Mouse (Mus musculus) thymus, adult 2 months (tissue): ENCODE measurements around the gene Klhl35. TPM values are rescaled to one million over a fixed set of nuclear protein-coding genes. Genes with fewer than 3 reads are reported as not detected.

Experiments used
- DNase-seq: peaks from one replicate; pipeline ENCODE4 v3.0.0; 2021
- H3K27ac ChIP-seq: fragments of 200-500 bp; 2 replicates; pipeline ENCODE4 v1.5.1; 2012; ENCODE audit warnings: low read length, control low read depth; ENCODE audit not compliant: control insufficient read depth, insufficient read depth
- H3K27me3 ChIP-seq: fragments of 200-500 bp; 2 replicates; pipeline ENCODE4 v1.6.1; 2012; ENCODE audit warnings: mild to moderate bottlenecking, low read length, moderate library complexity, mixed read lengths; ENCODE audit not compliant: control insufficient read depth, insufficient read depth
- H3K36me3 ChIP-seq: fragments of 200-500 bp; 2 replicates; pipeline ENCODE4 v1.6.1; 2012; ENCODE audit warnings: mild to moderate bottlenecking, low read length, moderate library complexity; ENCODE audit not compliant: control insufficient read depth, insufficient read depth
- H3K4me1 ChIP-seq: fragments of 200-500 bp; replicated peaks from 2 replicates; pipeline ENCODE4 v1.6.1; 2012; ENCODE audit warnings: low read length; ENCODE audit not compliant: control insufficient read depth, insufficient read depth
- H3K4me3 ChIP-seq: fragments of 200-500 bp; 2 replicates; pipeline ENCODE4 v1.5.1; 2012; ENCODE audit warnings: mild to moderate bottlenecking, low read length, control low read depth, moderate library complexity; ENCODE audit not compliant: control insufficient read depth, insufficient read depth
- CTCF ChIP-seq: fragments of 200-500 bp; IDR thresholded peaks from 2 replicates; pipeline ENCODE4 v1.5.1; 2012; ENCODE audit warnings: mild to moderate bottlenecking, control low read depth, low read length, moderate library complexity, borderline replicate concordance; ENCODE audit not compliant: control insufficient read depth, poor library complexity, insufficient read depth; ENCODE audit errors: extremely low read depth
- POLR2A ChIP-seq: fragments of 200-500 bp; IDR thresholded peaks from 2 replicates; pipeline ENCODE4 v1.6.1; 2012; ENCODE audit warnings: mild to moderate bottlenecking, low read length, control low read depth, moderate library complexity; ENCODE audit not compliant: control insufficient read depth, poor library complexity, insufficient read depth; ENCODE audit errors: extremely low read depth
- WGBS: fragments of 180-500 bp; shearing (Covaris S2); methylation state at CpG from one replicate; pipeline ENCODE4 v1.1.7; 2018; 5-methylcytosine and 5-hydroxymethylcytosine counted together
- polyA plus RNA-seq: library from polyadenylated mRNA; depleted of rRNA; stranded (reverse); fragments of >200 nt; gene quantifications from 2 replicates; pipeline ENCODE4 v1.2.3, GENCODE M21; 2012

Gene Klhl35
- polyA plus RNA-seq, 1 experiment, result 1.0 TPM

GRCm38 (mm10) chr7:99474836-99475561, 9.2 kb downstream of the Klhl35 start:
- H3K36me3 ChIP-seq, result peaks cover 39% of the 10 kb centered on the region
- 93% methylated on average over 12 of the region's 12 CpGs for WGBS
- H3K27ac ChIP-seq, result no peak overlapping the region
- no peak overlapping the region for H3K4me3 ChIP-seq
- no peaks in the 10 kb centered on the region for H3K4me1 ChIP-seq
- no peak for TF ChIP-seq CTCF
- TF ChIP-seq POLR2A, result no peak
- DNase-seq, result no peak
- H3K27me3 ChIP-seq, result no peaks in the 10 kb centered on the region

- WGBS, result 92% methylated on average over 2 of the region's 2 CpGs
- H3K4me3 ChIP-seq, result no peak overlapping the region
- peaks cover 45% of the 10 kb centered on the region for H3K36me3 ChIP-seq
- H3K4me1 ChIP-seq, result no peaks in the 10 kb centered on the region
- no peaks in the 10 kb centered on the region for H3K27me3 ChIP-seq
- no peak for TF ChIP-seq CTCF
- no peak for TF ChIP-seq POLR2A
- no peak for DNase-seq
- no peak overlapping the region for H3K27ac ChIP-seq
These were observed 9.7 kb downstream of the Klhl35 start for GRCm38 (mm10) chr7:99475562-99475911.

DNA sequence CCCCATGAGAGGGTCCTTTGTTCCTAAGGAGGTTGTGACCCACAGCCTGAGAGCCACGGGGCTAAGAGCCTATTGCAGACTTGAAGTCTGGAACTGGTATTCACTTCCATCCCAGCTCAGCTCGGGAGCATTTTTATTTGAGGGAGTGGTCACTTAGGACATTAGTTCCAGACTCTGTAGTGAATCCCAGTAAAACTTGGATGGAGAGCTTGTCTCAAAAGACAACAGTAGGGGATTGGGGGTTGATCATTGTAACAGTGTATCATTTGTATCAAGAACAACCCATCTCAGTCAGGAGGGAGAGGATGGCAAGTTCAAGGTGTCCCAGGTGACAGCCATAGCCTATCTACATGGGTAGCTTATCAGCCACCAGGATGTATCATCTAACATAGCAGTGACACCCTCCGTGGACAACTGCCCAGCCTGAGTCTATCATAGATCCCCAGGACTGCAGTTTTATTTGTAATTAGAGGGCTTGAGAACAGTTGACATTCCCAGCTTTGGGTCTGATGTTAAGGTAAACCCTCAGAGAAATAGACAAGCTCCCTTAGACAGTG, 10.8 kb downstream of the Klhl35 start:
- no peak overlapping the region for H3K27ac ChIP-seq
- no peaks in the 10 kb centered on the region for H3K27me3 ChIP-seq
- DNase-seq, result no peak
- no peak for TF ChIP-seq CTCF
- no peak for TF ChIP-seq POLR2A
- no peak overlapping the region for H3K4me3 ChIP-seq
- WGBS, result 85% methylated on average over 3 of the region's 3 CpGs
- peaks cover 3% of the 10 kb centered on the region; the same call in 1 of the 2 replicates for H3K4me1 ChIP-seq
- H3K36me3 ChIP-seq, result peaks cover 56% of the 10 kb centered on the region

DNA sequence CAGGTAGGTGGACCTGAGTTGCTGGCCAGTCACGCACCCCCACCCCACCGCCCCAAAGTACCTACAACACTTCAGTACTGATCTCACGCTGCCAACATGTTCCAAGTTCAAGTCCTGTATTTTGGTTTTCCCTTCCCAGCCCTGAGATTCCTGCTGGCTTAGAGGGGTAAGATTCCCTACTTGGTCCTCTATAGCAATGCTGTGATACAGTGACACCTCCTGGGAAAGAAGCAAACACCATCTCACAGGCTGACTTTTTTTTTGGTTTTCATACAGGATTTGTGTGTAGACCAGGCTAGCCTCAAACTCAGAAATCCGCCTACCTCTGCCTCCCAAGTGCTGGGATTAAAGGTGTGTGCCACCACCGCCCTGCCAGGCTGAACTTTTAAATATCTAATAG, 11.4 kb downstream of the Klhl35 start:
- Histone ChIP-seq H3K27ac (no peak overlapping the region), H3K27me3 (no peaks in the 10 kb centered on the region), H3K4me1 (peaks cover 8% of the 10 kb centered on the region), H3K4me3 (no peak overlapping the region), H3K36me3 (peaks cover 62% of the 10 kb centered on the region)
- no peak for DNase-seq
- WGBS, result 97% methylated on average over 5 of the region's 5 CpGs
- no peak for TF ChIP-seq CTCF
- TF ChIP-seq POLR2A, result no peak

GRCm38 (mm10) chr7:99482637-99483036, 16.8 kb downstream of the Klhl35 start:
- peaks cover 11% of the 10 kb centered on the region for H3K4me1 ChIP-seq
- TF ChIP-seq CTCF (no peak), POLR2A (no peak)
- H3K27ac ChIP-seq, result no peak overlapping the region
- no peaks in the 10 kb centered on the region for H3K27me3 ChIP-seq
- WGBS, result under 1% methylated on average over 6 of the region's 6 CpGs
- peaks cover 48% of the 10 kb centered on the region for H3K36me3 ChIP-seq
- DNase-seq, result no peak
- H3K4me3 ChIP-seq, result peak overlapping the region; percentile 66

DNA sequence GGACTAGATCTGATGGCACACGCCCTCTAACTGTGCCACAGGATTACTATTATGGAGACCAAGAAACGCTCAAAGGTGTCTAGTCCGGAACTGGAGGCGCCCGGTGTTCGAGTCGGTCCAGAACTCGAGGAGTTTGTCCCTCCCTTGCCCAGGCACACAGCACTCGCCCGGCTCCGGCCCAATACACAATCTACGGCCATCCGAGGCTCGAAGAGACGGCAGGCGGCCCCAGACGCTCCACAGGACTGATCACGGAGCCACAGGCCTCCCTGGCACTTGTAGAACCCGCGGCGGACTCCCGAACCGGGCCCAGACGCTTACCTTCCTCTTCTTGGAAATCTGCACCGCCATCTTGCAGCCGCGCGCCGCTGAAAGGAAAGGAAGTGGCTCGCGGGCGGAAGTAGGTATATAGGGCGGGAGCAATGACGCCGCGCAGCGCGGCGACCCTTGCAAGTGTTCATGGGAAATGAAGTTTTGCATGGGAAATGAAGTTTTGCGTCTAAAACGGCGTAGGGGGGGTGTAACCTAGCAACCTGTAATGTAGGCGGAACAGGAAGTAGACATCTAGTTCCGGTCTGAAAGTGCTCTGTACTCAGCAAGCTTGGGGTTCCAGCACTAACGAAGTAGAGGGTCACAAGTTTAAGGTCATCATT, 17.6 kb downstream of the Klhl35 start, which contains the start of gene Rps3:
TSS of gene Rps3 (minus strand) at position 468 of the 653 bp plus-strand sequence.
- peak within 1 kb of the TSS; percentile 11; the same call in 1 of the 2 replicates for H3K27ac ChIP-seq
- peak within 1 kb of the TSS; percentile 66 for H3K4me3 ChIP-seq
- TF ChIP-seq CTCF (peak; percentile 62; the same call in 1 of the 2 replicates), POLR2A (peak; percentile 96)
- under 1% methylated on average over 45 of the region's 45 CpGs for WGBS
- H3K4me1 ChIP-seq, result peaks cover 11% of the 10 kb centered on the region
- no peaks in the 10 kb centered on the region for H3K27me3 ChIP-seq
- DNase-seq, result peak; percentile 93
- H3K36me3 ChIP-seq, result peaks cover 40% of the 10 kb centered on the region
